Mouse (Mus musculus) CD4-positive, CD25-positive, alpha-beta regulatory T cell, adult 4 months (primary cell): Measurements from ENCODE around the gene Polr2b. TPM values are rescaled to one million over a fixed set of nuclear protein-coding genes. Genes with fewer than 3 reads are reported as not detected.

Source experiments
- ATAC-seq: one replicate; pipeline ENCODE4 v1.8.0; 2017
- polyA plus RNA-seq, 2 experiments: library from polyadenylated mRNA; unstranded; fragments of 100-300 nt; shearing (Covaris generic); gene quantifications; one replicate each; pipeline ENCODE4 v1.2.1; 2017

The Polr2b gene
- polyA plus RNA-seq, 2 experiments from 2014 or later, result 53.9 to 67.1 TPM

DNA sequence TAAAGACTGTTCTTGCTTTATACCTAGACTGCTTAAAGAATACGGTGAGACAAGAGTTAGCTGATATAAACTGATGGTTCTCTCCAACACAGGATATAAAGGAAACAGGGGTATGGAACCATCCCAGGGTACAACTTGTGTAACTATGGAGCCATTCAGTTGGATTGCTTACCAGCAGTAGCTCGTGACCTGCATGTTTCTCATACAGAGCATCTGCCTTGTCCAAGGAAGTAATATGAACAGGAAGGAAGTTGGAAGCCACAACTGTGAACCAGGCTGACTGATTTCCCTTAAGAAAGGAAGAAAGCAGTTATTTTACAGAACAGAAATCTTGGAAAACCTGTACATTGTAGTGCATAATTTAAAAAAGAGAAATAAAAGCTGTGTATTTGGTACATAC, 10.5 kb upstream of the Polr2b start:
- ATAC-seq, result no peak

DNA sequence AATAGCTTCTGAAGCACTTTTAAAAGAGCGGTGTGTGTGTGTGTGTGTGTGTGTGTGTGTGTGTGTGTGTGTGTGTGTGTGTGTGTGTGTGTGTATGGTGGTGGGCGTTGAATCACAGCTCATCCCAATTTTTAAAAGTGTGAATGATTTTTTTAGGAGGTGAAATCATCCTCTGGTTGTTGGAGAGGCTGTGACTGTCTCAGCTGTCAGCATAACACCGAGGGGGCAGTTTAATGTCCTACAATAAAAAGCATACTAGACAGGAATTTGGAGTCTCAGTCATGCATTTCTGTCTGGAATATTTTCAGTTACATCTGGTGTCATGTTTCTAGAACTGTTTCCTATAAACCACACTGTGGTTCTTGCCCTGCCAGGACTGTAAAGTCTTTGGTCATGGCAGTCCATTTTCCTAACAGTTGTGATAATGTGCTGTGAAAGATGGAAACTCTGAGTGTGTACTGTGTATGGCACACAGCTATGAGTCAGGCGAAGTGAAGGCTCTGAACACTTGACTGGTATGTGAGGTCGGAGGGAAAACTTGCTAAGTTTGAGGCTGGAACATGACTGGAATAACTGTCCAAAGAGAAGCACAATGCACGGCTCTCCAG, 8.5 kb upstream of the Polr2b start:
- ATAC-seq, result no peak

DNA sequence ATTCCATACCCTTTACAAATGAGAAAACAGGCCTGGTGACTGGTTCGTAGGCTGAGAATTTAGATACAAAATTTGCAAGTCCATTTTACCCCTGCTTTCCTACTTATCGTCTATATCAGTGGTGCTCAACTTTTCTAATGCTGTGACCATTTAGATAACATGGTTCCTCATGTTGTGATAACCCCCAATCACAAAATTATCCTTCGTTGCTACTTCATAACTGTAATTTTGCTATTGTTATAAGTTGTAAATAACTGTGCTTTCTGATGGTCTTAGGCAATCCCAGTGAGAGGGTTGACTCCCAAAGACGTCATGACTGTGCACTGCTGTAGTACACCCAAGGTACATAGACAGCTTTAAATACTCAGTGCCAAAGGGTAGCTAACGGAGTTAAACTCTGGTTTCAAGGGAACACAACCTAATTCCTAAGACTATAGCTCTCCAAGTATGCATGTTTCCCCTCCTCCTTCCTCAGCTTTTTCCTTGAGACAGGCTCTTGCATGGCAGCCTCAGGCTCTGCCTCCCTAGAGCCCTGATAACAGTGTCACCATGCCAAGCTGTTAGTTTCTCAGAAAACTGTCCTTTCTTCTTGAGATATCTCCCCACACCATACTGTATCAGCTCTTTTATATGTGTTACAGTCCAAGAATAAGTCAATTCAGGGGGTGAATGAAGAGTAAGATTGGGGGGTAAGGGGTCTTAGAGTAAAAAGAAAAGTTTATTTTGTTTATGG, 2.0 kb upstream of the Polr2b start:
- no peak for ATAC-seq

DNA sequence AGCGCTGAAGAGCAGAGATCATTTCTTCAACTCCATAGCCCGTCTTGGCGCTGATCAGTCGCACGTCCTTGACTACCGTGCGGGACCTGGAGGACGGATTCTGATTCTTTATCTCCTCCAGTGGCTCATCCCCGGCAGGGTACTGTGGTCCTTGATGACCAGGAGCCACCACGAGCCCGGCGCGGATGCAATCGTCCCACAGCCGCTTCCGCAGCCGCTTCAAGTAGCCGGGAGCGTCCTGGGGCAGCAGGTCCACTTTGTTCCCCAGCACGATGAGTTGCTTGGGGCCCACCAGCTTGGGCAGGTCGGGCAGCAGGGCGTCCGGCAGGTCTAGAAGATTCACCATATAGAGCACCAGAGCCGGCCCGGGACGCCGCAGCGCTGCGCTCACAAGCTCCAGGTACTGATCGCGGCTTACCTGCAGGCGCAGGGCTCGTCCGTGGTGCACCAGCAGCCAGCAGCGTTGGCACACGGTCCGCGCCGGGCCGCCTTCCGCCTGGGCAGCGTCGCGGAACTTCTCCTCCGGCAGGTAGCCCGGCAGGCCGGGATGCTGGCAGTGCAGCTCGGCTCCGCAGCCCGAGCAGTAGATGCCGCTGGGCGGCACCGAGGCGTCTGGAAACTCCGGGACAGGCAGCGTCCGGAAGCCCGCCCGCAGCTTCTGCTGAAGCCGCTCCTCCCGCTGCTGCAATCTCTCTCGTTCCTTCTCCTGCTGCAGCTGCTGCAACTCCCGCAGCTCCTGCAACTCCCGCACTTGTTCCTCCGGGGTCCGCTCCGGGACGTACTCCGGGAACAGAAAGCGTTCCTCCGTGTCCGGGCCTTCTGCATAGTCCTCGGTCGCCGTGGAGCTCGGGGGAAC, 668 bp upstream of the Polr2b start:
- peak; percentile 48 for ATAC-seq

DNA sequence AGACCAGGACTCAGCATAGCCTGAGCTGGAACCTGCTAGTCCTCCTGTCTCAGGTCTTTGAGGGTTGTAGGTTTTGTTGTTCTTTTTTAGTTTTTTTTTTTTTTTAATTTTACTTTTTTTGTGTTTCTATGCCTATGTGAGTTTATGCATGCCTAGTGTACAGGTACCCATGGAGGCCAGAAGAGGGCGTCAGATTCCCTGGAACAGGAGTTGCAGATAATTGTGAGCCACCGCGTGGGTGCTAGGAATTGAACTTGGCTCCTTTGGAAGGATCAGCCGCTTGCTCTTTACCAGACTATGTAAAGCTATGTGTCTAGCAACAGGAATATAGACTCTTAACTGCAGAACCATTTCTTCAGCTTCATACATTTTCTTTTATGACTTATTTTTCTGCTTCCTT, 4.3 kb downstream of the Polr2b start:
- no peak for ATAC-seq

DNA sequence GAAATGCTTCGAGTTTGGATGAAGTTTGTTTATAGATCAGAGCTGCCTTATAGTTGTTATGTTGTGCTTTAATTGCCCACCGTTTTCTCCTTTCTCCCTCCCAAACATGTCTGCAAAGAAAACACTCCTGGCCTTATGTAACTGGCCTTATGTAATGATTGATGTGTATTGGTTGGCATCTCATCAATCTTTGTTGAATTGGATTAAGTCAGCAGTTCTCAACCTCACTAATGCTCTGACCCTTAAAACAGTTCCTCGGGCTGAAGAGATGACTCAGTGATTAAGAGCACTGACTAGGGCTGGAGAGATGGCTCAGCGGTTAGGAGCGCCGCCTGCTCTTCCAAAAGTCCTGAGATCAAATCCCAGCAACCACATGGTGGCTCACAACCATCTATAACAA, 5.0 kb downstream of the Polr2b start:
- no peak for ATAC-seq

DNA sequence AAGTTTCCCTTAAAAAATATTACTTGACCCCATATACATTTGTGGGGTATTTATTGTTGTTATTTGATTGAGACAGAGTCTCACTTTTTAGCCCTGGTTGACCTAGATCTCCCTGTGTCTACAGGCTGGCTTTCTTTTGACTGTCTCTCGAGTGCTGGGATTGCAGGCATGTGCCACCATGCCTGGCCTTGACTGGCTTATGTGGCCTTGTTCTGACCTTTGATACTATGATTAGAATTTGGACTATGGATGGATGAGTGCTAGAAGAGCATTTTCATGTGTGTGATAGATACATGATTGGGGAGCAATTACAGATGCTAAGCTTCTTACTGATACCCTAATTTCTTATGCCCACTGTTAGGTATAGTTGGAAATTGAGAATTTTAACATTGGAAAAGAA, 15.0 kb downstream of the Polr2b start:
- no peak for ATAC-seq

DNA sequence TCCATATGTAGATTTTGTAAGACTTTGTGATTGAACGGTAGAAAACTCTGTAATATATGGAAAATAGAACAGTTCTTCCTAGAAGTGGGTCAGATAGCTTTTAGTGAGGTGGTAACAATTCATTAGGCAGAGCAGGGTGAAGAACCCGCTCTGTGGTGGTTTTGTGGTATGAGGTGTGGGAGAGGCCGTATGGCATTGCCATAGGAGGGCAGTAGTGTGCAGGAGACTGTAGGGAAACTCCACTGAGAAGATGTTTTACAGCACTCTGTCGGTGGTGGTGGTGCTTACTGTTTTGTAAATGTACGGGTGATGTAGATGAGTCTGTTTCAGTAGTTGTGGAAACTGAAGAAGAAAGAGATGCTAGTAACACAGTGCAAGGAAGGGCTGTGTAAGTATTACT, 20.2 kb downstream of the Polr2b start:
- ATAC-seq, result no peak

DNA sequence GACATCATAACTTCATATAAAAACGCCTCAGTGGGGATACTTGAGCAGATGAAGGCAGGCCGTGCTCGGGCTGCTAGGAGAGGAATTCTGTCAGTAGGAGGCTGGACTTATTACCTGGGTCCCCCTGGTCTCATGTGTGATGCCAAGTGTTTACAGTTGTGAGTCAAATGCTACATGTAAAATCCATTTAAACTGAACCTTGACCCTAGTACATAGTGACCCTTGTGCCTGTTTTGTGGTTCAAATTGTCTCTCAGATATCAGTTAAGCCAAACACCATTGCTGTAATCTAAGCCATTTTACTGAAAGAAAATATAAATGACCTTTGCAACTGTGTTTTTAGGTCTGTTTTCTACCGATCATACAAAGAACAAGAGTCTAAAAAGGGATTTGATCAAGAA, 30.1 kb downstream of the Polr2b start:
- ATAC-seq, result no peak

DNA sequence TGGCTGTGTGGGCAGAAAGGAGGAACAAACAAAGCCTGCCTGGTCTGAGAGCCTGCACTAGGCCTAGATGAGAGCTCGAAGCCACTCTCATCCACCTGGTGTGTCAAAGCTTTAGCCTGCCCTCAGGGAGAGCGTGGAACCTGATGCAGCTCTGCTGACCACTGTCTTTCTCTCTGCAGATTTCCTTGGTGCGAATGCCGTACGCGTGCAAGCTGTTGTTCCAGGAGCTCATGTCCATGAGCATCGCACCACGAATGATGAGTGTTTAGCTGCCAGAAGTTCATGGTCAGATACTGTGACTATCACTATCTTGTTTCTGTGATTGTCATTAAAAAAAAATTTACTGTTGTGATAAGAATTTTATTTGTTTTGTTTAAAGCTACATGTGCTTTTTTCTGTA, 39.0 kb downstream of the Polr2b start:
- no peak for ATAC-seq

DNA sequence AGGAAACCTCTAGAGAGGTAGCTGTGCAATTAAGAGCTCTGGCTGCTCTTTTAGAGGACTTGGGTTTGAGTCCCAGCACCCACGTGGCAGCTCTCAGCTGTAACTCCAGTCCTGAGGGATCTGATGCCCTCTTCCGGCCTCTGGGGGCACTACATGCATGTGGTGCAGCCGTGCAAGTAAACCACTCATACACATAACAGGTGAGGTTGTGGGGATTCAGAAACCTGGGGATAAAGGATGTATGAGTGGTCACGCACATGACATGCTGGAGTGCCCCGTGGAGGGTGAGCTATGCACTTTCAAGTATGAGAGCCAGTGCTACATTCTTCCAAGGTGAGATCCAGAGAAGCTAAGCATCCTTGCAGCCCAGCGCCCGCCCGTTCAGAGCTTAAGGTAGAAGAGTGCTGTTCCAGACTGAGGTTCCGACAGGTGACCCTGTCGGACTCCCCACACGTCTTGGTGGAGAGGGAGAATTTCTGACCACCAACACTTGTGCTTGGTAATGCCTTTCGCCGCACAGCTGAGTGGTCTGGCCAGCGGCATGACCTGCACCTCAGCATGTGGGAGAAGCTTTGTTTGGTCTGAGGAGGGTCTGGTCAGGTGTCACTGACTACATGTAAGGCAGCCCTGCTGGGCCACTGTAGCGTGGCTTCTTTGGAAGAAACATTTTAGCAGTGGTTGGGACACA, 40.2 kb downstream of the Polr2b start:
- ATAC-seq, result no peak

DNA sequence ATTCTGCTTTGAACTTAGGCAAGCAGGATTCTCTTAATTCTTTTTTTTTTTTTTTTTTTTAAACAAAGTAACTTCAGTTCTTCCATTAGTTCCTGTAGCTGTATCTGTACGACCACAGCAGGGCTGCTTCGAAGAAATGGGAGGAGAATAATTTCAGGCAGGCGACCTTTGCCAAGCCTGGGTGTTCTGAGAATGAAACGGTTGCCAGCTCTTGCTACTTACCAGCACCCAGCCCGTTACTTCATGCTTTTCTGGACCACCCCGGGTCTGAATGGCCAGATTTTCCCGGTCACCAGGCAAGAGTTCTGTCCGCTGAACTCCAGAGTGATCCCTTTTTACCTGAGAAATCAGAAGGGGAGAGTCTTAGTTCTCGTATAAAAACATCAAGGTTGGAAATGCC, 41.7 kb downstream of the Polr2b start:
- no peak for ATAC-seq

DNA sequence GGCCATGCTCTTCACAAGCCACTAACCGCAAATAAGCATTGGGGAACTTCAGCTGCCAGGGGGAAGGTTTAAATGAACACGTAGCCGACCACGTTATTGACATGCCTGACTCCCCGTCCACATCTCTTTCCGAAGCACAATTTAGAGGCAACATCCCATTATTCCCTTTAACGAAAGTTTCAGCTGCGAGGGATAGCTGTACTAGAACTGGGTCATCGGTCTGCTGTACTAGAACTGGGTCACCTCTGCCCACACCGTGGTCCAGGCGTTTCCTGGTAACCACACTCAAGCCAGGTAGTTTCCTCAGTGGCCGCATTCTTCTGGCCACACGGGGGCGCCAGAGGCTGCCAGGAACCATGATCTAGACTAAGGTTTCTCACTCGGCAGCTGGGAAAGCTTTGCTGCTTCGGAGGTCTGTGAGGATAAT, 44.4 kb downstream of the Polr2b start:
- peak; percentile 78 for ATAC-seq

DNA sequence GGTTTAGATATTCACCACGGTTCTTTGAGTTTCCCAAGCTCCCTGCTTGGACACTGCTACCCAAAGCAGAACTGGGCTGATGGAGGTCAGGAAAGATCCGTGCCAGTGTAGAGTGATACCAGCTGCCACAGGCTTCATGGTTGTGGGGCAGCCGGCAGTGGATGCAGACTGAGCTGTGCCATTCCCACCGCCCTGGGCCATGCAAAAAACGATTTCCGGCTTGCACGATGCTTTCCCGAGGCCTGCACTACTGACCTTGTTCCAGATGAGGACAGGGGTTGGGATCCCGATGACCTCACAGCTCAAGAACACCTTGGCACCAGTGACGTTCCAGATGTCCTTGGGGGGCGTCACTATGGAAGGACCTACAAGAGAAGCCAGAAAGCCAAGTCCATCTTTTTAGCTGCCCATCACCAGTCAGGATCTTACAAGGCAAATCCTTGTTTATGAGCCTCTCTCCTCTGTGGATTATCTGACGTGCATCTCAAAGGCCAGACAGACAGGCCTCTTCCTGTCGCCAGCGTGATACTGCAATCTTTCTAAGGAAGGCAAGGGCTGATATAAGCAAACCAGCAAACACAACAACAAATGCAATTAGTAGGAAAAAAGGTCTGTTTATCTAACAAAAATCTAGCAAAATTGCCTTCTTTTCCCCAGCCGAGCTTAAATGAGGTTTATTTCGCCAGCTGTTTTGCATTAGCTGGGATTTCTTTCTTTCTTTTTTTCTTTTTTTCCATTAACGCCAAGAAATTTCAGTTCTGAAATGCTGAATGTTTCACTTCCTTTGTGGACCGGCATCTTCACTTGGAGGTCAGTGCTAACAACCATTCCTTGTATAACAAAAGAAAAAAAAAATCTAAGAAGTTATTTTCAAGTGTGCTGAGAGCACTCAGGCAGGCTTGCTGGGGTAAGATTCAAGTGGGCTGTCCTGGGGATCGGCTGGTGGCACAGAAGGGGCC, 45.6 kb downstream of the Polr2b start:
- no peak for ATAC-seq

DNA sequence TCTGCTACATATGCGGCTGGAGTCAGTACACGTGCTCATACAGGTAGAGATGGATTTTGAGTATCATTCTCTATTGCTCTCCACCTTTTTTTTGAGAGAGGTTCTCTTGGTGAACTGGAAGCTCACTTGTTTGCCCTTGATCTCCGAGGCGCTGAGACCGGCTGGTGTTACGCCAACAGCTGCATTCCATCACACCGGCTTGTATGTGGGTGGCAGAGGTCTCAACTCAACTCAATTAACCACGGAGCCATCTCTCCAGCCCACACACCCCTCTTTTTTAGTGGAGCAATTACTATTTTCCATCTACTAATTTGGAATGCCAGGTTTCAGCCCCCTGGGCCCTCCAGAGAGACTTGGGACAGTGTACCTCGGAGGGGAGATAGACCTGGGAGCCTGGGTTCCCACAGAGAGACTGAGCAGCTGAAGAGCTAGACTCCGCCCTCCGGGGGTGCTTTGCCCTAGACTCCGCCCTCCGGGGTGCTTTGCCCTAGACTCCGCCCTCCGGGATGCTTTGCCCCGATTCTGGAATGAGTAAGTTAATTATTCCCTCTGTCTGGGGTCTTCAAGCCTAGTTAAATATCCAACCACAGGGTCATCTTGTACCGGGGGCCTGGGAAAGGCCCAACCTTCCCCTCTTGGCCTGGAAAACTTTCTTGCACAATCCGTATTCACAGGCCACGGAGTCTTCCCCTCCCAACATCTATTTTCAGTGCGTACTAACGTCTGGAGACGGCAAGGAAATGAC, 47.6 kb downstream of the Polr2b start:
- peak; percentile 65 for ATAC-seq

DNA sequence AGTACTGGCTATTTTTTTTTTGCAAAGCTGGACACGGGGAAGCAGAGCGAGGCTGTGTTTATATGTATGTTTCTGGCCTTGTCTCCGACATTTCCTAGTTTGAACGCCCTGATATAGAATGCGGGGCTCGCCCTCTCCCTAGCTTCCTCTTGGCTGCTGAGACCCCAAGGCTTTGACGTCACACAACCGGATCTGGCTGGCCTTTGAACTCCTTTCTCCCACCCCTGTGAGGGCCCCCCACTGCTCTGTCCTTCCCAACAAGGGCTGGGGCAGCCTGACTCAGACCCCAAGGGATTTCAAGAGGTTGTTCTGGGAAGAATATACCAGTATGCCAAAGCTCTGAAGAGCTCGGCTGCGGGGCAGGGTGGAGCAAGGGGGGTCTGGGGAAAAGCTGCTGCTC, 48.4 kb downstream of the Polr2b start:
- no peak for ATAC-seq

DNA sequence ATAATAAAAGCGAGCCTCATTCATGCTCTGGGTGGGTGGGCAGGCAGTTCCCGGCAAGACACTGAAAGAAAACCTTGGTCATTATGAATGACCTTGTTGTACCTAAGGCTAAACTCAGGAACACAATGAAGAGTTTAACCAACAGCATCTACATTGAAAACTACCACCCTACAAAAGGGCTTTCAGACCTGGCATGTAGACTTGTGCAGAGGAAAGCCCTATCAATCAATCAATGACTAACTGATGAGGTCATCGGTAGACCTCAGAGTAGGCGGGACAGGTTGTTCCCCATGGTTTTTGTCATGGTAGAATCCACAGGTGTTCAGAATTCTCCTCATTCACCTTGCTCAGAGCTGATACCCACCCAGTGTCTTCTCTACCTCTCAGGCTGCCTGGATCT, 50.0 kb downstream of the Polr2b start:
- ATAC-seq, result no peak

DNA sequence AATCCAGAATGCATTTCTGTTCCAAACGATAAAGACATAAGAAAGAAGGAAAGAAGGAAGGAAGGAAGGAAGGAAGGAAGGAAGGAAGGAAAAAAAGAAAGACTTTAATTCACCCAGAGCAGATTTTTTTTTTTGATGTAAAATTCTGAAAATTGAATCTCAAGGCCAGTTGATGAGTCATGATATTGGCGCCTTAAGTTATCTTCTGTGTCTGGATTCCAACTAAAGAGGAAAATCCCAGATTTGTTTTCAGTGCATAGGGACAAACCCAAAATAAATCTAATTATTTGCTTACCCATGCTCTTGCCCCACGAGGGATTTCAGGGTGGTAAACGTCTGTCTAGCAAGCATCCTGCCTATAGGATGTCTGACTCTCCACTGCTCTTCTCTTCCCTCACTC, 51.1 kb downstream of the Polr2b start:
- ATAC-seq, result no peak

DNA sequence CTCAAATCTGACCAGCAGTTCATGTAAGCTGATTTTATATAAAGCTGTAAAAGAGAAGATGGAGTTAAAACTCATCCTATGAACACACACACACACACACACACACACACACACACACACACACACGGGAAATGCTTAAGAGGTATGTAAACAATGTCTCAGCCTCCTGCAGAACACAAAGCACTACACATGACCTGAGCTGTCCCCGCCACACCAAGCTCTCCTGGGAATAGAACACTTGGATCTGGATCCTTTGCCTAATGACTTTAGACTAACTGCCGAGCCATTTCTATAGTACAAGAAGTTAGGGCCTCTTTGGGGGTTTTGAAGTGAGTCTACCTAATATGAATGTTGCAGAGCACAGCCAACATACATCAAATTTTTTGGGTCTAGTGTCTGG, 52.2 kb downstream of the Polr2b start:
- no peak for ATAC-seq

DNA sequence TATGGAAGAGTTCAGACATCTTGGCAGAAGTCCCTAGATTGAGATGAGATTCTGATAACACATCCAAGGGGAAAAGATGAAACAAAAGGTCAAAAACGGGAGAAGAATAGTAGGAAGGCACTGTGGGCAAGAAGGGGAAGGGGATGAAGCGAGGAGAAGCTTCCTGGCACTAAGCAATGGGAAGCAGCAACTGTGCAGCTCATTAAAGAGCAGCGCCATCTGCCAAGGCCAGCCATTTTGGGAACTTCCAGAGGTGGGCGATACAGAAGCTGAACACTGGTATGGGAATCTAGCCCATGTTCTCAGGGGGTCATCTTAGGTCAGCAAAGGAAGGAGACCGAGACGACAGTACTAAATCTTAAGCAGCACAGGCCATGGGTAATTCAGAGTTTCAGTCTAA, 53.7 kb downstream of the Polr2b start:
- ATAC-seq, result no peak

DNA sequence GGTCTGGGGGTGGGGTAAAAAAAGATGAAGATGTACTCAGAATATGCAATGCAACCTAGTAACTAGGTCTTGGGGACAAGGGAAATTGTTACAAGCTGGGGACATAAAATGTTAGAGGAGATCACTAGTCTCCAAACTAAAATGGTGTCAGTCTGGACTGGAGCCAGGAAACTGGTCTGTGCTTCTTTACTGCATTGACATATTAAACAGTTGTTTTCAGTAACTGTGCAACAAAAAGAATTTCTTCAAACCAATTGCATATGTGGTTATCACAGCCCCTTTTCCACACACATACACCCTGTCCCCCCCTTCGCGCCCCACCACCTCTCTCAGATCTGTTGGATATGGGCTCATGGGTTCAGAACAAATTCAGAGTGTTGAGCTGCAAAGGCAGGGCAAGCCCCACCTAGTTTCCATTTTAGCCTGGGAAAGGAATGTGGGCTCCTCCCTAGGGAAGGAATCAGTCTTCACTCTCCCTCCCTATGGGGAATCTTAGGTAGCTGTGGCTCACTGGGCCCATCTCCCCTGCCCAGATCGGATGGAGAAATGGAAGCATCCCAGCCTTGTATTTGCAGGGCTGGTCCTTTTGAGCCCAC, 54.6 kb downstream of the Polr2b start:
- ATAC-seq, result no peak
